ENCODE assay signal across 8 mouse cellular contexts in the genomic region with DNA sequence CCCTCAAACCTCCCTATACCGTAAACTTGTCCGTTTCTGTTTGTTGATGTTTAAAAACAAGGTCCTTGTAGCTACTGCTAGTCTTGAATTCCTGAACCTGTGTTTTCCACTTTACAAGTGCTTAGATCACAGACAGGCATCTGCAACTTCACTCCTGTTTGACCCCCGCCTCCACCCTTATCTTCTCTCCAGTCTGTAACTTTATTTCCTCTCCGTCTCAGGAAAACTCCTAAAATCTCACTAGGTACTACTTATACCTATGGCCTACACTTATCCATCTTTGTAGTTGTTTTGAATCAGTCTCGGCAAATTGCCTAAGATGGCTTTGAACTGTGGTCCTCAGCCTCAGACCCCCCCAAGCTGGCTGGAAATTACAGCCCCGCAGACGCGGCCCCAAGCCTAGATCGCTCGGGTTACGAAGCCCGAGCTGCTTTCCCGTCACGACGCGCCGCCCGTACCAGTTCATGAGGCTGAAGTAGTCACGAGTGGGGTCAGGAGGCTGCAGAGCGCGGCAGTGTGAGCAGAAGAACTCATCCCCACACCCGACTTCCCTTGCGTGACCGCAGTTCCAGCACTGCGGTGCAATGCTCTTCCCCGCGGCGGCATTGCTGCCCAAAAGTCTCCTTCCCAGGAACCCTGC. TPM values are rescaled to one million over a fixed set of nuclear protein-coding genes. Genes with fewer than 3 reads are reported as not detected.
DNase-seq lines count a peak whose midpoint lies in the region; ATAC-seq and TF ChIP-seq lines count a peak whose summit lies in the region.

No protein-coding gene starts in this region.

- peak overlapping the region; percentile 69 for H3K4me2 ChIP-seq in hindbrain, embryonic 12.5 days (replicated peaks)

- peaks cover 5% of the 10 kb centered on the region; the same call in 1 of the 2 replicates for H3K4me1 ChIP-seq in kidney, adult 2 months (ENCODE audit: control insufficient read depth, insufficient read depth, low read length)
- peaks cover 1% of the 10 kb centered on the region; the same call in 1 of the 2 replicates for H3K4me1 ChIP-seq in bone marrow, adult 2 months (ENCODE audit: control insufficient read depth, insufficient read depth, low read length)
- peaks cover 13% of the 10 kb centered on the region for H3K4me1 ChIP-seq in hindbrain, embryonic 12.5 days
- H3K4me1 ChIP-seq in midbrain, embryonic 10.5 days = peaks cover 19% of the 10 kb centered on the region

- no peak for TF ChIP-seq POLR2A in kidney, adult 2 months (IDR thresholded peaks at IDR 0.05; ENCODE audit: low read depth, low read length)
- no peak for TF ChIP-seq POLR2A in bone marrow, adult 2 months (IDR thresholded peaks at IDR 0.05; ENCODE audit: borderline replicate concordance, control insufficient read depth, low read depth, low read length)

- H3K36me3 ChIP-seq in kidney, adult 2 months (ENCODE audit: control insufficient read depth, insufficient read depth, low read length) = no peaks in the 10 kb centered on the region
- H3K36me3 ChIP-seq in hindbrain, embryonic 12.5 days = no peaks in the 10 kb centered on the region
- H3K36me3 ChIP-seq in midbrain, embryonic 10.5 days = peaks cover 32% of the 10 kb centered on the region

- no peaks in the 10 kb centered on the region for H3K9me3 ChIP-seq in hindbrain, embryonic 12.5 days (replicated peaks)
- H3K9me3 ChIP-seq in midbrain, embryonic 10.5 days (replicated peaks) = no peaks in the 10 kb centered on the region

- peak overlapping the region; percentile 81 for H3K4me3 ChIP-seq in kidney, adult 2 months (ENCODE audit: insufficient read depth, low read depth, low read length)
- H3K4me3 ChIP-seq in bone marrow, adult 2 months (replicated peaks; ENCODE audit: control insufficient read depth, low read depth, low read length) = peak overlapping the region; percentile 91
- peak overlapping the region; percentile 71 for H3K4me3 ChIP-seq in hindbrain, embryonic 12.5 days
- H3K4me3 ChIP-seq in midbrain, embryonic 10.5 days = peak overlapping the region; percentile 72

- H3K27me3 ChIP-seq in kidney, adult 2 months (replicated peaks; ENCODE audit: control insufficient read depth, insufficient read depth, low read length) = no peaks in the 10 kb centered on the region
- H3K27me3 ChIP-seq in hindbrain, embryonic 12.5 days = no peaks in the 10 kb centered on the region
- no peaks in the 10 kb centered on the region for H3K27me3 ChIP-seq in midbrain, embryonic 10.5 days (ENCODE audit: low read depth, poor library complexity, severe bottlenecking)

- H3K9ac ChIP-seq in hindbrain, embryonic 12.5 days = peak overlapping the region; percentile 67

- H3K27ac ChIP-seq in kidney, adult 2 months (ENCODE audit: insufficient read depth, low read depth, low read length) = peak overlapping the region; percentile 59
- peak overlapping the region; percentile 83 for H3K27ac ChIP-seq in bone marrow, adult 2 months (ENCODE audit: control insufficient read depth, insufficient read depth, low read depth, low read length, poor library complexity)
- H3K27ac ChIP-seq in hindbrain, embryonic 12.5 days = peak overlapping the region; percentile 75
- H3K27ac ChIP-seq in midbrain, embryonic 10.5 days (replicated peaks) = peak overlapping the region; percentile 87

- WGBS in kidney, adult 2 months = 4% methylated on average over 28 of the region's 28 CpGs
- 2% methylated on average over 28 of the region's 28 CpGs for WGBS in bone marrow, adult 2 months
- 8% methylated on average over 28 of the region's 28 CpGs for WGBS in hindbrain, embryonic 12.5 days
- 8% methylated on average over 28 of the region's 28 CpGs for whole genome bisulfite sequencing in midbrain, embryonic 10.5 days

- no peak for TF ChIP-seq CTCF in kidney, adult 2 months (conservative IDR thresholded peaks at IDR 0.05; ENCODE audit: insufficient read depth, insufficient read length, low read depth, low read length)
- peak; percentile 1; the same call in 1 of the 2 replicates for TF ChIP-seq CTCF in bone marrow, adult 2 months (IDR thresholded peaks at IDR 0.05; ENCODE audit: control insufficient read depth, insufficient read depth, low read length)

- peak; percentile 83 for ATAC-seq in hindbrain, embryonic 12.5 days (ENCODE audit: low FRiP score)
- no peak; the same call in 1 of the 2 replicates for ATAC-seq in frontal cortex, adult (ENCODE audit: low TSS enrichment)

- no peak for DNase-seq in kidney, adult 2 months
- DNase-seq in kidney, postnatal 10 days = no peak
- no peak for DNase-seq in midbrain, embryonic 10.5 days (ENCODE audit: low spot score)
- DNase-seq in gastrocnemius, adult 8-10 months (ENCODE audit: low spot score in 2 of 2) = no peak
- DNase-seq in left cerebral cortex, adult 11 months (ENCODE audit: low spot score) = no peak

RNA-seq across cellular contexts. Expression of gene Hscb, which starts 0.4 kb away (rescaled TPM):
- polyA plus RNA-seq in kidney, adult 2 months (2012; rRNA removed) = 29.6 and 31.3 TPM in 2 replicates
- polyA plus RNA-seq in bone marrow, adult 2 months (2011; ENCODE audit: insufficient read depth, insufficient read length, low replicate concordance, missing spikeins) = 24.7 and 45.3 TPM in 2 replicates
- polyA plus RNA-seq in hindbrain, embryonic 12.5 days (2016; fragmentation: Nextera tagmentation; extraction: Ambion mirVana) = 18.5 and 21.4 TPM in 2 replicates
- polyA plus RNA-seq in midbrain, embryonic 10.5 days (2016; fragmentation: Nextera tagmentation; extraction: Ambion mirVana) = 26.9 and 28.1 TPM in 2 replicates
- 10 to 100 TPM; 12.9 to 18.1 (median 16.1) TPM for total RNA-seq in gastrocnemius, adult 8-10 months (2022)

RNA-seq across cellular contexts. Expression of gene Chek2, which starts 0.6 kb away (rescaled TPM):
- polyA plus RNA-seq in kidney, adult 2 months (2012; rRNA removed) = 4.5 and 5.4 TPM in 2 replicates
- 22.2 and 23.2 TPM in 2 replicates for polyA plus RNA-seq in bone marrow, adult 2 months (2011; ENCODE audit: insufficient read depth, insufficient read length, low replicate concordance, missing spikeins)
- 18.3 and 18.4 TPM in 2 replicates for polyA plus RNA-seq in hindbrain, embryonic 12.5 days (2016; fragmentation: Nextera tagmentation; extraction: Ambion mirVana)
- 39.5 and 44.3 TPM in 2 replicates for polyA plus RNA-seq in midbrain, embryonic 10.5 days (2016; fragmentation: Nextera tagmentation; extraction: Ambion mirVana)
- total RNA-seq in gastrocnemius, adult 8-10 months (2022) = 1 to 10 TPM in 1 of 4 experiments, under 1 TPM in 3; 0.46 to 1.1 (median 0.68) TPM

RNA-seq across cellular contexts. Expression of gene Ulk1, which starts 29.3 kb away (rescaled TPM):
- 43.7 and 44.0 TPM in 2 replicates for polyA plus RNA-seq in kidney, adult 2 months (2012; rRNA removed)
- 25.6 and 64.6 TPM in 2 replicates for polyA plus RNA-seq in bone marrow, adult 2 months (2011; ENCODE audit: insufficient read depth, insufficient read length, low replicate concordance, missing spikeins)
- polyA plus RNA-seq in hindbrain, embryonic 12.5 days (2016; fragmentation: Nextera tagmentation; extraction: Ambion mirVana) = 35.4 and 38.1 TPM in 2 replicates
- 18.4 and 23.6 TPM in 2 replicates for polyA plus RNA-seq in midbrain, embryonic 10.5 days (2016; fragmentation: Nextera tagmentation; extraction: Ambion mirVana)
- total RNA-seq in gastrocnemius, adult 8-10 months (2022) = 10 to 100 TPM; 46.3 to 64.6 (median 55.0) TPM

RNA-seq across cellular contexts. Expression of gene Ttc28, which starts 40.4 kb away (rescaled TPM):
- polyA plus RNA-seq in kidney, adult 2 months (2012; rRNA removed) = 6.6 TPM in 2 replicates
- 3.6 and 7.4 TPM in 2 replicates for polyA plus RNA-seq in bone marrow, adult 2 months (2011; ENCODE audit: insufficient read depth, insufficient read length, low replicate concordance, missing spikeins)
- 26.9 and 28.2 TPM in 2 replicates for polyA plus RNA-seq in hindbrain, embryonic 12.5 days (2016; fragmentation: Nextera tagmentation; extraction: Ambion mirVana)
- 9.4 and 14.9 TPM in 2 replicates for polyA plus RNA-seq in midbrain, embryonic 10.5 days (2016; fragmentation: Nextera tagmentation; extraction: Ambion mirVana)
- total RNA-seq in gastrocnemius, adult 8-10 months (2022) = 10 to 100 TPM; 14.9 to 18.9 (median 15.9) TPM

RNA-seq across cellular contexts. Expression of gene Pus1, which starts 58.7 kb away (rescaled TPM):
- polyA plus RNA-seq in kidney, adult 2 months (2012; rRNA removed) = 38.6 TPM in 2 replicates
- polyA plus RNA-seq in bone marrow, adult 2 months (2011; ENCODE audit: insufficient read depth, insufficient read length, low replicate concordance, missing spikeins) = 19.4 and 22.0 TPM in 2 replicates
- 23.4 and 24.1 TPM in 2 replicates for polyA plus RNA-seq in hindbrain, embryonic 12.5 days (2016; fragmentation: Nextera tagmentation; extraction: Ambion mirVana)
- 35.6 and 41.3 TPM in 2 replicates for polyA plus RNA-seq in midbrain, embryonic 10.5 days (2016; fragmentation: Nextera tagmentation; extraction: Ambion mirVana)
- 10 to 100 TPM; 11.5 to 14.0 (median 12.4) TPM for total RNA-seq in gastrocnemius, adult 8-10 months (2022)
